Mouse (Mus musculus): Measurements from ENCODE around the gene Prtn3. TPM values are rescaled to one million over a fixed set of nuclear protein-coding genes. Genes with fewer than 3 reads are reported as not detected.
A peak's percentile ranks its signal among the peaks of the same experiment; 100 is the strongest.

The Prtn3 gene
- total RNA-seq, 2 experiments from 2014 or later: 0.29 TPM; not detected in 1

DNA sequence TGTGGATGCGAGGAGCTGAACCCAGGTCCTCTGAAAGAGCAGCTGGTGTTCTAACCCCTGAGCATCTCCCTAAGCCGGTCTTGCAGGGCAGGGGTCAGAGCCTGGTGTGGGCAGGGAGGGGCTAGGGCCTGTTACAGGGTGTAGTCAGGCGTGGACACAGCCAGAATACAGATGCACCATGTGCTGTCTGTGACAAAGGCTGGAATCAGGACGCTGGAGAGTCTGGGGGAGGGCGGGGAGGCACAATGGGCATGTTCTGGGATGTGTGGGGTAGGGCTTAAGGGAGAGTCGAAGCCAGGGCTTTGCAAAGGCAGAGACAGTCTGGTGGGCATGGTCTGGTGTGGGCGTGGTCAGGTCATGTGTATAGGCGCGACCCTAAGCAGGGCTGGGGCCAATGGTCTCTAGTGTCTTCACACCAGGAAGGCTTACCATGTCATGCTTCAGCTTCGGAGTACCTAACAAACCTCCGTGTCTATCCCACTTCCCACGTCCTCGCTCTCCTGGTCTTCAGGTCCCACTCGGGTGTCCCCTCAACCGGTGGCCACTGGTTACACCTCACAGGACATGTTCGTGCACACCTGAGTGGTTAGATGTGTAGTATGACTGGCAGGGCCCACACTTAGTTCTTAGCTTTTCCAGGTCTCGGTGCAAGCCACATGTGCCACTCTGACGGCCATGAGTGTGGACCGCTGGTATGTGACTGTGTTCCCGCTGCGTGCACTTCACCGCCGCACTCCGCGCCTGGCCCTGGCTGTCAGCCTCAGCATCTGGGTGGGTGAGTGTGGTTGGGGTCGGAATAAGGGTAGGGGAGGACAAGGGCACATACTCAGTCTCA lies 46.0 kb downstream of the Prtn3 start:
- intact Hi-C loops (cut with DNase I): no loop called here

DNA sequence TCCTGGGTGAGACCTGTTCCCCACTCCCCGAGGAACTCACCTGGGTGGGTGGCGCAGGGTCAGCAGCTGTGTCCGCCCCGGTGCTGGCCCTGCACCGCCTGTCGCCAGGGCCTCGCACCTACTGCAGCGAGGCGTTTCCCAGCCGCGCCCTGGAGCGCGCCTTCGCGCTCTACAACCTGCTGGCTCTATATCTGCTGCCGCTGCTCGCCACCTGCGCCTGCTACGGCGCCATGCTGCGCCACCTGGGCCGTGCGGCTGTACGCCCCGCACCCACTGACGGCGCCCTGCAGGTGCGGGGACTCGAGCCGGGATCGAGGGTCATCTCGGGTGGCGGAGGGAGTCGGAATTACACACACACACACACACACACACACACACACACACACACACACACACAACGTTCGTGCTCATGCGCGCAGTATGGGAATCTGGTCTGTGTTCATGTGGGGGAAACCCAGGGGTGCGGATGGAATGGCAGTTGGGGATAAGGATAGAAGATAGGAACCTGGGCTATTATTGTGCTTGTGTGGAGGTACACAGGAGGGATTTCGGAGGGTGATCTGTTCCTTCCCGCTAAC lies 46.8 kb downstream of the Prtn3 start, which contains the start of gene R3hdm4:
Gene R3hdm4 (minus strand): TSS at position 251 of the 578 bp plus-strand sequence.
- no peak for DNase-seq
- intact Hi-C loops (cut with DNase I): no loop called here

More for the DNA sequence above, 46.0 kb downstream of the Prtn3 start:
- DNase-seq: no peak

DNA sequence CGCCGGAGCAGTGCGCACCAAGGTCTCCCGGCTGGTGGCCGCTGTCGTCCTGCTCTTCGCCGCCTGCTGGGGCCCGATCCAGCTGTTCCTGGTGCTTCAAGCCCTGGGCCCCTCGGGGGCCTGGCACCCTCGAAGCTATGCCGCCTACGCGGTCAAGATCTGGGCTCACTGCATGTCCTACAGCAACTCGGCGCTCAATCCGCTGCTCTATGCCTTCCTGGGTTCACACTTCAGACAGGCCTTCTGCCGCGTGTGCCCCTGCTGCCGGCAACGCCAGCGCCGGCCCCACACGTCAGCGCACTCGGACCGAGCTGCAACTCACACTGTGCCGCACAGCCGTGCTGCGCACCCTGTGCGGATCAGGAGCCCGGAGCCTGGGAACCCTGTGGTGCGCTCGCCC lies 47.3 kb downstream of the Prtn3 start:
- intact Hi-C loops (cut with DNase I): no loop called here
- peak in 1 of 2 experiments; percentile 26 for DNase-seq

DNA sequence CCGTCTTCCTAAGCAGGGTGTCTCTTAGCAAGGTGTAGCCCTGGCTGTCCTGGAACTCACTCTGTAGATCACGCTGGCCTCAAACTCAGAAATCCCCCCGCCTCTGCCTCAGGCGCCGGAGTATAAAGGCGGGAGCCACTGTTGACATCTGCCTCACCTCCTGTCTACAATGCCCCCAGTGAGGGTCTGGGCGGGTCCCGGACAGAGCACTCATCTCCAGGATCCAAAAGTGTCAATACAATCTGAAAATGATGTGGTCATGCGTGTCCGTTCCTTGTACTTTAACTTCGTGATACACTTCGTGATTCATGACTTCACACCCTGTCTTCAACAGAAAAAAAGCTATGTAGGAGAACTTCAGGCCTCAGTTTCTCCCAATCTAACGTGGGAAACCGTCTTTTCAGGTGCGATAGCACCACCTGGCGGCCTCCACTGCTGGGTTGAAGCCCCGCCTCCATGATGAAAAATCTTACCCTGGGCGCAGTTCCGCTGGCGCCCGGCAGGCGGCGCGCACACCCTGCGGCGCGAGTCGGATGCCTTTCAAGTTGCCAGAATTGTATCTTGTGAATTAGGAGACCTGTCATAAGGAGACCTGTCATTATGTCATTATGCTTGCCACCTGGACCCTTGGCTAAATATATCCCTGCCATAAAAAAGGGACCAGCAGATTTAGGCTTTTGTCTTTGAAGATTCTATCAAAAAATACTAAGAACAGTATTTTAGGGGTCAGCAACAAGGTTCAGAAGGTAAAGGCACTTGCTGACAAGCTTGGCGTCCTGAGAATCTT lies 50.9 kb downstream of the Prtn3 start:
- intact Hi-C loops (cut with DNase I): loop anchor here (1.0 kb wide), 3 partner anchors 33 to 90 kb away; no protein-coding TSS in a partner anchor
- DNase-seq: peak; percentile 95 to 97

DNA sequence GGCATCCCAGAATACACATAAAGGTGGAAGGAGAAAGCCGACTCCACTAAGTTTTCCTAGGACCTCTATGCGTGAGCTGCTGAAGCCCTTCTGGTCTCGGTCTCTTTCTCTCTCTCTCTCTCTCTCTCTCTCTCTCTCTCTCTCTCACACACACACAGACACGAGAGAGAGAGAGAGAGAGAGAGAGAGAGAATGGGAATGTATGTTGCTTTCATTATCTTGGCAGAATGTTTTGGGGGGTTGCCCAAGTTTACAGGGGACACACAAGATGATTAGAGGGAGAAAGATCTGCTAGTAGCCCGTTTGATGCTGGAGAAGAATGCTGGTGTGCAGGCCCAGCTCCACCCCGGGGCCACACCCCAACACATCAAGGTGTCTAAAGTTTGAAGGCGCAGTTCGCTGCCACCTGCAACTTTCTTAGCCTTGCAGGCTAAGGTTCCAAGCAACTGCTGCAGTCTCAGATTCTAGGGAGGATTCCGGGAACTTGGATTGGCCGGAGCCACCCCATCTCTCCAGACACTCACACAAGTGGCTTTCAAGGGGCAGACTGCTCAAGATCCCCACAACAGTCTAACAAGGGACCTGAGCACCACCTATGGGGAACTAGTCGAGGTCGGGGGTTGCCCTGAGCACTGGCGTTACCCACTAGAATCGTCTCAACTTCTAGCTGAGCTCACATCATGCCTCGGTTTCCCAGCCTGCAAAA lies 51.7 kb downstream of the Prtn3 start:
- no peak for DNase-seq
- intact Hi-C loops (cut with DNase I): loop anchor here (1.0 kb wide), 3 partner anchors 32 to 91 kb away; no protein-coding TSS in a partner anchor

DNA sequence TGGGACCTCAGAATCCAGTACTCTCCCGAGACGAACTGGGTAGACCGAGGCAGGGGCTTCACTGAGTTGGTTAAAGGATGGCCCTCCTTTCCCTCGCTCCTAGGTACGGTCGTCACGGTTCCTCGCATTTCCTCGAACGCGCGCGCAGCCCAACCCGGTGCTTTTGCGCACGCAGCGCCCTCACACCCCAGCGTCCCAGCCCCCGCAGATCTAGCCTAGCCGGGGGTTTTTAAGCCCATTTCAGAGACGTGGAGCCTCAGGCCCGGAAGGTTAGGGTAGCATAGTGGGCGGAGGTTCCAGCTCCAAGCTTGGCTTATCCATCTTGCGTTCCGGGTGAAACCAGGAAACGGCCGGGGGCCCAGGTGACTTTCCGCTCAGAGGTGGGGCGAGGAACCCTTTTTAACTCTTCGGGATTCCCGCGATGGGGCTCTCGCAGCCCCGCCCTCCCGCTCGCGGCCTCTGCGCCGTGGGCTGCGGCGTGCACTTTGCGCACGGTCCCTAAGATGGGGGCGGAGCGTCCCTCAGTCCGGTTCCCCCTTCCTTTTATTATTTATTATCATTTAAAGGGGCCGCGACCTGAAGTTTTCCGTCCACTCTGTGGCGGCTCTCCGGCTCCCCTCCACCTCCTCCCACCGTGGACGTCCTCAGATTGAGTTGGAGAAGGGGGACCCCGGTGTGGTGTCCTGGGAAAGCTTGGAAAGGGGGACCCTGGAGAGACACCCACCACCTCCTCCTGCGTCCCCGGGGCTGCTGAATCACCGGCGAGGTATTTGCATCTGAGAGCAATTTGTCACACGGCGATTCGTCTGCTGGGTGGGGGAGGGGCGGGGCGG lies 52.4 kb downstream of the Prtn3 start, which contains the start of gene Arid3a:
Gene Arid3a (plus strand): TSS at position 553 of the 833 bp plus-strand sequence.
- intact Hi-C loops (cut with DNase I): no loop called here
- peak; percentile 89 to 93 for DNase-seq

DNA sequence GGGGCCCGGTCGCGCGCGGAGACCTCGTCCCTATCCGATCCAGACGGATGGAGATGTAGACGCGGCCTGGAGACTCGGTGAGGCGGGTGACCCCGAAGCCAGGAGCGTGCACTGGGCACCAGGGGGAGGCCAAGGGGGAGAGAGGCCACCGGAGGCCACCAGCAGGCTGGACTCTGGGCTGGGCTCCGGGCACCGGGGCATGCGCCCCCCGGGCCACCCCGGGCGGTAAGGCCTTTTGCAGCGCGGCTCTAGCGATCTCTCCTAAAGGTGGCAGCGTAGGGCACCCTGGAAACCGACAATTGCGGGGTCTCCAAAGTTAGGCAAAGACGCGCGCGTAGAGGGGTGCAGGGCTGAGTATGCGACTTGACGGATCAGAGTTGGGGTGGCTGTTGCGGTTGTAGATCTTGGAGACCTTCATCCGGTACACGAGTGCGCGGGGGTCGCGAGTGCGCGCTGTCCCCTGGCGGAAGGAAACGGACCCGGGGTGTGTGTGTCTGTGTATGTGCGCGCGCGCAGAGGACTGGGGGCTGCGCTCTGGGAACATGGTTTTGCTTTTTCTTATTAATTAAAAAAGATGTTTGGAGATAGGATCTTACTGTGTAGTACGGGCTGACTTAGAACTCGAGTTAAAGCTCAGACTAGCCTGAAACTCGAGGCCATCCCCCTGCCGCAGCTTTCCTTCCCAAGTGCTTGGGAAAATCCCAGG lies 53.2 kb downstream of the Prtn3 start:
- DNase-seq: peak; percentile 55 to 57
- intact Hi-C loops (cut with DNase I): no loop called here

DNA sequence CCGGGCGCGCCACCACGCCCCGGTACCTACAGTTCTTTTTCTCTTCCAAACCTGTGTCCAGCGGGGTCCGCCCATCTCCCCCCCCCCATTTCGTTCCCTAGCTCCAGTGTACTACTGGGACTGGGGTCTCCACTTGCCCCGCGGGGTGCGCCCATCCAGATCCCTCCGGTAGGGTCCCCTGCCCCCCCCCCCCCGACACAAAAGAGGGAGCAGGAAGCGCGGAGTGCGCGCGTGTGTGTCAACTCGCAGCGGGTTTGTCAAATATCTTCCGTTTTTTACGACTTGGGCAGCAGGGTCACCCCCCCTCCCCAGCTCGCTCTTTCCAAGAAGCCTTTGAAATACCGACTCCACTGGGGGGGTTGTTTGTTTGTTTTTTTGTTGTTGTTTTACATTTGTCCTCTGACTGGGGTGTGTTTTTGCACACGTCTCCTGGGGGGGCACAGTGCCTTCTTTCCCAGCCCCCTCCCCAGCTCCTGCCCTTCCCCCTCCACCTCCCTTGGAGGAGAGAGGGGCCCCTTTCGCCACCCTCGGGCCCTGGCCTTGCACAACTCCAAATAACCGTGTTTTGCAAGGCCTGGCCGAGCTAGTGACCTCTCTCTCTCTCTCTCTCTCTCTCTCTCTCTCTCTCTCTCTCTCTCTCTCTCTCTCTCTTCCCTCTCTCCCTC lies 53.9 kb downstream of the Prtn3 start:
- no peak for DNase-seq
- intact Hi-C loops (cut with DNase I): no loop called here

DNA sequence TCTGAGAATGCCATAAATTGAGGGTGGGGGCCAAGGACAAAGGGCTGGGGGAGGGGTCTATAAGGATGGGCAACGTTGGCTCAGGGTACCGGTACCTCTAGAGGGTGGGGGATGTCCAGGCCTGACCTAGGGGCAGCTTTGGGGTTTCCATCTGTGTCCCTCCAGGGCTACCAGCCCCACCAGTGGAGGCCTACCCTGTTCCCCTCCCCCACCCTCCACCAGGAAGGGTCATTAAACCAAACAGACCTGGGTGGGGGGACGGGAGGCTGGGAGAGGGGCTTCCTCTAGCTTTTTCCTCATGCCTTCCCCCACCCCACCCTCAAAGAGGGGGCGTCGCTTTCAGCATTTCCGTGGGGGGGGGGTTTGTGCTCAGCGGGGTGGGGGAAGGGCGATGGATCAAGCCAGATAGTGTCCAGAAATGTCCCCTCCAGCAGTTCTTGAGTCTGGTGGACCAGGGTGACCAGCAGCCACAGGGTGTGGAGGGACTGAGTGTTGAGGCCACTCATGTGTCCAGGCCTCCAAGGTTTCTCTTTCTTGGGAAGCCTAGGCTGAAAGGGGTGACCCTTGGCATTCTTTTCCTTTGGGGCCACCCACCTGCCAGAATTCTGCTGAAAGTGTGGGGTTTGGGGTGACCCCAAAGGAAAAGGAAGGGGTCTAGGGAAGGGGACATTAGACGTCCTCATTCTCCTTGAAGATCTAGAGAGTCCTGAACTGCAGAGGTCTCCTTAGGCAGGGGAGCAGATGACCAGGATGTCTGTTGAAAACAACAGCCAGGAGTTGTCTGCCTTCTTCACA lies 54.8 kb downstream of the Prtn3 start:
- no peak for DNase-seq
- intact Hi-C loops (cut with DNase I): no loop called here

DNA sequence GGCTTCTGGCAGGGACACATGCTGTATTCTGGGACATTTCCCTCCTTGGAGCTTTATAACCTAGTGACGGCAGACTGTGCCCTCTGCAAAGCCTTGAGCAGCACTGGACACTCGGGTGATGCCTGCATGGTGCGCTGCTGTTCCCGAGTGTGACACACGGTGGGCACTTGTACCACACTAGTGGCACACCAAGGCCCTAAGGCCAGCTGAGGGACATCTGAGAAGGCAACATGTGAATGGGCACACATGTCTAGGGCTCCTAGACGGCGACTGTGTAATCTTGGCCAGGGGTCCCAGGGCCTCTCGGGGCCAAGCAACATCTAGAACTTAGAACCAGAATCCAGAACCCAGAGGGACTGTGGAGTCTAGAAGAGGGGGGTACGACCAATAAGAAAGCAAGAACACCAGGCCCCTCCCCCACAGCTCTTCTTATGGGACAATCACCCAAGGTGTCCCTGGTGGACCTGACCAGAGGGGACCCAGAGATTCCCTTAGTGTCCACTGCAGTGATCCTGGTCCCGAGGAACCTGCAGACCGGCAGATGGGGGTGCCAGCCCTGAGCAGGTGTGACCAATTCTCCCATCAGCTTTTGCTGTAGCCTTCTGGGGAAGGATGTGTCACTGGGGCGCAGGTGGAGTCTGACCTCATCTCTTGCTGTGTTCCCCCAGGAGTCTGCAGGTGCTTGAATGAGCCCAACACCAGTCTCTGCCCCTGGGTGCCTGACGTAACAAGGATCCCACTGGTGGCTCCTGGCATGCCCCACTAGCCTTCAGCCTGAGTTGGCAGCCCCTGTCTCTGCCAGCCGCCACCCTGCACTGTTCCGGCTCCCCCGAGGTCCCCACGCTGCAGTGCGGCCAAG lies 55.9 kb downstream of the Prtn3 start:
- DNase-seq: no peak
- intact Hi-C loops (cut with DNase I): no loop called here

DNA sequence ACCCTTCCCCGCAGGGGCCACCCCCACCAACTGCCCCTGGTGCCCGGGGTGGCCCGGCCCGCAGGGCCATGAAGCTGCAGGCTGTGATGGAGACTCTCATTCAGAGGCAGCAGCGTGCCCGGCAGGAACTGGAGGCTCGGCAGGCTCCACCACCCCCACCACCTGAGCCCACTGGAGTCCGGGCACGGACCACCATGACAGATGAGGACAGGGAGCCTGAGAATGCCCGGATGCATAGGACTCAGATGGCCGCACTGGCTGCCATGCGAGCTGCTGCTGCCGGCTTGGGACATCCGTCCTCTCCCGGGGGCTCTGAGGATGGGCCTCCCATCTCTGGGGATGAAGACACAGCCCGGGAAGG lies 56.5 kb downstream of the Prtn3 start:
- intact Hi-C loops (cut with DNase I): no loop called here
- no peak for DNase-seq

DNA sequence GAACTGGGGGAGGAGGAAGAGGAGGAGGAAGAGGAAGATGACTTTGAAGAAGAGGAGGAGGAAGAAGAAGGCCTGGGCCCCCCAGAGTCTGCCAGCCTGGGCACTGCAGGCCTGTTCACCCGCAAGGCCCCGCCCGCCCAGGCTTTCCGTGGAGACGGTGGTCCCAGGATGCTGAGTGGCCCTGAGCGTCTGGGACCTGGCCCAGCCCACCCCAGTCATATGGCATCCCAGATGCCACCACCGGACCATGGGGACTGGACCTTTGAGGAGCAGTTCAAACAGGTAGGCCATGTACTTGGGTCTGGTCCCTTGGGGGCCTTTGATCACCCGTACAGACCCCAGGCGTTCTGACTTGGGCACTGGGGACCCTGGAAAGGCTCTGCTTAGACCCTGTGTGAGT lies 57.5 kb downstream of the Prtn3 start:
- intact Hi-C loops (cut with DNase I): no loop called here

DNA sequence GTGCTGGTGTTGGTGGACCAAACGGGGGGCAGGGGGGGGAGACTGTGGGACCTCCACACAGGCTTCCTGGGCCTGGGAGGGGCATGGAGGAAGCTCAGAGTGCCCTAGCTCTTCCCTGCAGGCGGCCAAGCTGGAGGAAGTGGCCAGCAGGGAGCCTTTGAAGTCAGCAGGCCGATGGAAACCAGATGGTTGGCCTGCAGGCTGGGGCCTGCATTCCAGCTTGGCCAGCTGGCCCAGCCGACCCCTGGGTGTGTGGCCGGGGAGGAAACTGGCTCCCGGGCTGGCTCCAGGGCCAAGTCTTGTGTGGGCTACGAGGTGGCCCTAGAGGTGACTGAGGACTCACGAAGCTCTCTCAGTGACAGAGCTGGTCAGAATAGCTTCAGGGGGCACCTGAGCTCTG lies 58.5 kb downstream of the Prtn3 start:
- intact Hi-C loops (cut with DNase I): no loop called here
- DNase-seq: peak; percentile 79 to 85

More for the DNA sequence above, 57.5 kb downstream of the Prtn3 start:
- DNase-seq: no peak

Data from heart, postnatal 14 days (tissue).